Mouse (Mus musculus) right cerebral cortex, adult 18-20 months (tissue): ENCODE data around the gene Ccdc127.

Experiments used
- DNase-seq: peaks from one replicate; pipeline ENCODE4 v3.0.0; 2022; ENCODE audit warnings: mixed read lengths

The Ccdc127 gene

DNA sequence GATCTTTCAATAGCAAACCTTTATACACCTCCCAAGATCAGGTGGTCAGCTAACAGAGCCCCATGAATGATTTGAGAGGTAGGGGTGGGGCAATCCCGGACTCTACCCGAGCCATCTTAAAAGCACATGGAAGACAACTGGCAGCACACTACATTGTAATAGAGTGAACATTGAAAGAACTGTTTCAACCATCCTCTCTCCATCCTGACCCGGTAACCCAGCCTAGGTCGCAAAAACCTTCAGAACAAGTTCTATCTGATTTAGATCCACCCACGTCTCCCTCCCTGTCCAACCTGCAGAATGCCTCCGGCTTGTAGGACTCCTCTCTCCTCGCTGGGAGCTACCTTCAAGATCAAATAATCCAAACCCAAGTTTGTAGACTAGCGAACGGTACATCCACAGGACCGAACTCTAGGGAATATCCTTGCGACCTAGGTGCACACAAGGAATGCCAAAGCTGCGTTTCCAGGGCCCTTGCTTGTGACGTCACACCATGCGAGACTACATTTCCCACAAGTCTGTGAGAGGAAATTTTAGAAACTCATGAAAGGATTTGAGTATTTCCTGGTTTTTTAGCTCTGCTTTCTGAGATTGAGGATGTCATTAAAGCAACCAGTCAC, 40.4 kb downstream of the Ccdc127 start, which contains the start of gene Zfp72:
Gene Zfp72, minus strand, starts transcription at position 466 of the 620 bp plus-strand sequence.
- DNase-seq = peak; percentile 85

DNA sequence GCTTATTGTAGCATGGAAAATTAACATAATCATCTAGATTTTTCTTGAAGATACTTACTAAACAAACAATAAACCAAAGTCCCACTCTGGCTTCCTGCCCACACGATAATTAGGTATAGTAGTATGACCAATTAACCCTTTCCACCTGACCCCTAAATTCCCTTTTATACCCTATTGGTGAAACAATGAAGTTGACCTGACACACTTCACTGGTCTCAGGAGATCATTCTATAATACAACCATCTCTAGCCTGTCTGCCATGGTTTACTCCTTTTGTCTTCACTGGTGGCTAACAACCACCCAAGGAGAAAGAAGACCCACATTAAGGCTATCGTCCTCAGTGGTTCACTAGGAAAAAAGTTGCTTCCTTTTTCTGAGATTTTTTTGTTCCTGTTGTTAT, 41.0 kb downstream of the Ccdc127 start:
- DNase-seq = no peak

DNA sequence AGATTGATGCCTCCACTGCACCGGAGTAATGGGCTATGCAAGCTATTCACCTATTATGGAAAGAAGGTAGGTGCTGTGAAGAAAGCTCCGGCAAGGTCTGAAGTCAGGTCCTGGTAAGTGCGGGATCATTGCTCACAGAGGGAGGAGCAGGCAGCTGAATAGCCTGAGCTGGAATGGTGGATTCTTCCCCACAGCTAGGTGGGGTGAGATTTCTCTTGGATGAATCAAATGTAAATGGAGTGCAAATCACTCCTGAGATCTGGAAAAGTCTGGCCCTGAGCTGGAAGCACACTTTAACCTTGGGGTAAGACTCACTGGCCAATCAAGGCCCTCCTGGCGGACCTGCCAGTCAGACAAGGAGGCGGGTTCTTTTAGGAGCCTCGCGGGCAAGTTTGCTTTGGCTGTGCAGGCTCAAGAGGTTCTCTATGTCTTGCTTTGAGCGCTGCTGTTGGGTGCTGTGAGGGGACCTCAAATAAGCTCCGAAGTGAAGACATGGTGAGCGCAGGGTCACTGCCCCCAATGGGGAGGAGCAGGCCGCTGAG, 49.3 kb downstream of the Ccdc127 start, which contains the start of gene Ftl1-ps1:
Gene Ftl1-ps1, plus strand, starts transcription at position 397 of the 542 bp plus-strand sequence.
- DNase-seq = no peak
